Mouse (Mus musculus): ENCODE measurements at regions not wholly inside any gene's neighbourhood (a gene's known extent, or its start where the extent isn't known, plus 50 kb on each side); places are given as distances from the start of the nearest gene placed in this dataset.

GRCm38 (mm10) chr8:126162748-126163371, 135.5 kb upstream of the Slc35f3 start:
- no peak for DNase-seq

- no peak for DNase-seq
Observed at GRCm38 (mm10) chr8:126163954-126164353, 134.4 kb upstream of the Slc35f3 start.

- DNase-seq = no peak
Observed at GRCm38 (mm10) chr8:126165486-126166095, 132.8 kb upstream of the Slc35f3 start.

GRCm38 (mm10) chr8:126166394-126166793, 132.0 kb upstream of the Slc35f3 start:
- DNase-seq = no peak

GRCm38 (mm10) chr8:126174451-126174850, 123.9 kb upstream of the Slc35f3 start:
- no peak for DNase-seq

- no peak for DNase-seq
Observed at GRCm38 (mm10) chr8:126176305-126176704, 122.1 kb upstream of the Slc35f3 start.

GRCm38 (mm10) chr8:126177855-126178254, 120.5 kb upstream of the Slc35f3 start:
- no peak for DNase-seq

GRCm38 (mm10) chr8:126188741-126189285, 109.5 kb upstream of the Slc35f3 start:
- DNase-seq = no peak

GRCm38 (mm10) chr8:126195616-126196015, 102.7 kb upstream of the Slc35f3 start:
- no peak for DNase-seq

- no peak for DNase-seq
Observed at GRCm38 (mm10) chr8:126210561-126210960, 87.8 kb upstream of the Slc35f3 start.

- no peak for DNase-seq
Observed at GRCm38 (mm10) chr8:126212802-126213201, 85.6 kb upstream of the Slc35f3 start.

GRCm38 (mm10) chr8:126214571-126214970, 83.8 kb upstream of the Slc35f3 start:
- no peak for DNase-seq

GRCm38 (mm10) chr8:126216391-126216790, 82.0 kb upstream of the Slc35f3 start:
- DNase-seq = no peak

GRCm38 (mm10) chr8:126221631-126222030, 76.7 kb upstream of the Slc35f3 start:
- no peak for DNase-seq

GRCm38 (mm10) chr8:126231801-126232200, 66.6 kb upstream of the Slc35f3 start:
- DNase-seq = no peak

- DNase-seq = no peak
Observed at GRCm38 (mm10) chr8:126232521-126232920, 65.8 kb upstream of the Slc35f3 start.

- DNase-seq = no peak
Observed at GRCm38 (mm10) chr8:126239684-126240083, 58.7 kb upstream of the Slc35f3 start.

- no peak for DNase-seq
Observed at GRCm38 (mm10) chr8:126244321-126244720, 54.0 kb upstream of the Slc35f3 start.
